Mouse (Mus musculus): ENCODE data around the gene Naa35.

Naa35 gene

DNA sequence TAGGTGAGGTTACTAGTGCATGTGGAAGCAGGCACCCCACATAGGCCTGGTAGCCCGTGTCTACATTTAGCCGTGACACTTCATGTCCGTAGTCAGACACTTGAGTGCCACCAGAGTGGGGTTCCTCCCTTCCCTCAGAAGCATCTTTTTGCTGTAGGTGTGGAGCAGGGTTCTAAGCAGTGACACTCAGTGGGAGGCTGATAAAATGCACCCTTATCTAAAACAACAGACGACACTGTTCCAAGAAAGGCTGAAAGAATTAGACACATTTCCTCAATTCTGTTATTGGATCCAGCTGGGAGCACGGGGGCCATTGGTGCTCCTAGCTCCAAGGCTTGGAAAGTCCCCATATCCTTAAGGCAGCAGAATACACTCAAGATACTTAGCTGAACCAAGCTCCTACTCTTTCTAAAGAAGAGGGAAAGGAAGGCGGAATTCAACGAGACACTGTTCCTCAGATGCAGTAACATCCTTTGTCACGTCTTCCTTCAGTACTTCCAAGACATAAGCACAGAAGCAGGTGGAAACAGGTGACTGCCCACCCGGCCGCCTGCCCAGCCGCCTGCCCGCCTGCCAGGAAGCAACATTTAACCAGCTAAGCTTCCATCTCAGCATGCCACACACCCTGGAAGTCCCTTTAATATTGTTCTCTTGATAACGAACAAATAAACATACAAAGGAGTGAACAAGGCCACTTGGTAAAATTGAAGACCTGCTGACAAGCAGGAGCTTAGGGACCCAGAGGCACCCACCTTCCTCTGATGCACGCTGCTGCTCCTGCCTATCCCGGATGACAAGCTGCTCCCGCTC lies 54.5 kb downstream of the Naa35 start:
- no peak for DNase-seq (ENCODE audit: low read depth, low spot score)

DNA sequence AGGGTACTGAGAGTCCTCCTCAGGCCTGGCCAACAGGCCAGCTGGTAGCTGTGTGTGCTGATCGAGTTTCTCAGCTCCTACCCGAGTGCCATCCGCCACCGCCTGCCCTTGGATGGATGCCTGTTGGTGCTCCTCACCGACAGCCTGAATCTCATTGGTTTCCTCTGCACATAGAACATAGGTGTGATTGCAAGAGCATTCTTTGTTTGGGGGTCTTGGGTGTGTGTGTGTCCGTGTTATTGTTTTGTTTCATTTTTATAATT lies 55.0 kb downstream of the Naa35 start:
- DNase-seq (ENCODE audit: low read depth, low spot score), result no peak

DNA sequence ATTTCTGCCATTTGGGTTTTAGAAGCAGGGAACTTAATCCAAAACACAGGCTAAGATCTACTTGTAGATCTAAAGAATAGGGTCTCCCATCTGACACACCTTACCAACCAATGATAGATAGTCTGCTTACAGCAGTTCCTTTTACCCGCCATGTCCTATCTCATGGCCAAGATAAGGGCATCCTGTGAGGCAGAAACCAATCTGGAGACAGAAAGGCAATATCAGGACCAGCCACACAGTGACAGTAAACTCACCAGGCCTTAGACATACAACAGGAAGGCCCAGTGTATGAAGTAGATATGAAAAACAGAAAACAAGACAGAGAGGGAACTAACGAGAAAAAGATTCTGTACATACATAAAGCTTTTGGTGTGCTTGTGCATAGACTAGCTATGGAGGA lies 57.8 kb downstream of the Naa35 start:
- no peak for DNase-seq (ENCODE audit: low read depth, low spot score)

GRCm38 (mm10) chr13:59645491-59645890 lies 60.4 kb downstream of the Naa35 start:
- no peak for DNase-seq (ENCODE audit: low read depth, low spot score)

GRCm38 (mm10) chr13:59646674-59647244 lies 61.7 kb downstream of the Naa35 start:
- no peak for DNase-seq (ENCODE audit: low read depth, low spot score)

DNA sequence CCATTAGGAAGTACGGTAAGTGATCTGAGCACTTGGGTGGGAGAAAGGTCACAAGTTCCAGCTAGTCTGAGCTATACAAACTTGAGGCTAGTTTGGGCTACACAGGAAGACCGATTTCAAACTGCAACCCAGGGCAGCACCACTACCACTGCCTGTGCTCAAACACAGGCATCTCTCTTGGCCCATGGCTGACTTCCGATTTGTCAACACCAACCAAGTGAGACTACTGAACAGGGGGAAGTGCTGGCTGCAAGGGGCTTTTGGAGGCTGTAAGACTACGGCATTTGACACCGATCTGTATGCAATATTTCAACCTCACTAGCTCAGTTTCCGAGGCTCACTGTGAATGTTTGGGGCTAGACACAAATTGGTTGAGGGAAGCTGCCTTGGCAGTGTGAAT lies 62.4 kb downstream of the Naa35 start:
- DNase-seq (ENCODE audit: low read depth, low spot score), result no peak

GRCm38 (mm10) chr13:59648598-59648997 lies 63.5 kb downstream of the Naa35 start:
- no peak for DNase-seq (ENCODE audit: low read depth, low spot score)

DNA sequence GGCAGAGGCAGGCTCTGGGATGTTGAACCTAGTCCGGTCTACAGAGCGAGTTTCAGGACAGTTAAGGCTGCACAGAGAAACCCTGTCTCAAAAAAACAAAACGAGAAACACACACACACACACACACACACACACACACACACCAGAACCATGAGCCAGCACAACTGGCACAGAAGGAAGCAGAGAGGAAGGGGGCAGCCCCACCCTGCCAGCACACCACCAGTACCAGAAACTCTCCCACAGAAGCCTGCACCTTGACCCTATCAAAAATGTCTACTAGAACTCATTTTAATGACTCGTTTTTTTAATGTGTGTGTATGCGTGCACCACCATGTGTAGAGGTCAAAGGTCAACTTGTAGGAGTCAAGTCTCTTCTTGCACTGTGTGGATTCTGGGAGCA lies 64.7 kb downstream of the Naa35 start:
- DNase-seq (ENCODE audit: low read depth, low spot score), result no peak

DNA sequence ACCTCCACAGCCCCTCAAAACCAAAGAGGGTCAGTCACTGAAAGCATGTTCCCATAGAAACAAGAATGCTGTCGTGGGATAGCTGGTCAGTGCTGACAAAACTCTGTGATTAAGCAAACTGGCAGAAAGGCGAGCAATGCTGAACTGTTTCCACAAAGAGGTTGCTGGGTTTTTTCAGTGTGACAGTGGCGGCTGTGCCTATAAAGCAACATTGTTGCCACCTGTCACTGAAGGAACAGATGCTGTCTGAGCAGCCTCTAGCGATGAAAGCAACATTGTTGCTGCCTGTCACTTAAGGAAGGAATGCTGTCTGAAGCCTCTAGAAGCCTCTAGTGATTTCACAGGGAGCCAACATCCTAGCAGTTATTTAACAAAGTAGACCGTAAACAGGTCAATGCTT lies 67.6 kb downstream of the Naa35 start:
- DNase-seq (ENCODE audit: low read depth, low spot score), result no peak

DNA sequence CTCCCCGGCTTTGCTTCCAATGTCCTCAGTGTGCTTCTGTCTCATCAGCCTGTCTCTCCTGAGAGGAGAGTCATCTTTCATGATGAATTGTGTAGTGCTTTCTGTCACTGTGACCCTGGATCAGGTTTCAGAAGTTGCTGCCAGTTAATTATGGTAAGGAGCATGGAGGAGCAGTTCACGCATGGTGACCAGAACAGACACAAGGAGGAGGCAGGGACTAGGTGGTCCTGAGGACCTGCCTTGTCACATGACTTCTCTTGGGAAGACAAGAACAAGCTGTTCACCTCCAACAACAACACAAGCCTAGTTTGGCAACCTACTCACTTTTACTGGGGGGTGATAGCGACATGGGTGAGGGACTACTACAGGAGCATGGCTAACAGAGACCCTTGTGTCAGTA lies 68.1 kb downstream of the Naa35 start:
- DNase-seq (ENCODE audit: low read depth, low spot score), result no peak

- no peak for DNase-seq (ENCODE audit: low read depth, low spot score)
Observed at GRCm38 (mm10) chr13:59654465-59654864, 69.4 kb downstream of the Naa35 start.

GRCm38 (mm10) chr13:59655718-59656315 lies 70.8 kb downstream of the Naa35 start:
- DNase-seq (ENCODE audit: low read depth, low spot score), result no peak

DNA sequence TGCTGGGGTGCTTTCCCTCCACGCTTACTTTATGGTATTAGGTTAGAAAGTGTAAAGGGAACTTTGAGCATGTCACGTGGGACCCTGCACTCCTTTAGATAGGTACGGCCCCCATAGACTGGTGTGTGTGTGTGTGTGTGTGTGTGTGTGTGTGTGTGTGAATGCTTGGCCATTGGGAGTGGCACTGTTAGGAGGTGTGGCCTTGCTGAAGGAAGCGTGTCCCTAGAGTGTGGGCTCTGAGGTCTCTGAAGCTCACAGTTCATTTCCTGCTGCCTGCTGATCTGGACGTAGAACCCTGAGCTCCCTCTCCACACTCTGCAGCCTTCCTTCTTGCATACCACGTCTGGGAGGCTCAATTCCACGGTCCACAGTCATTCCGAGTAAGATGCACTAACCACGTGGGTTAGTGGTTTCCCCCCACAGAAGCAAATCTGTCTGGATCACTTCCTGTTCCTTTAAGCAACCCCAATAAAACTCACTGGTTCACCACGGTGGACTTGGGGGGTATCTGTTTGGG lies 71.3 kb downstream of the Naa35 start:
- no peak for DNase-seq (ENCODE audit: low read depth, low spot score)

GRCm38 (mm10) chr13:59656975-59657388 lies 71.9 kb downstream of the Naa35 start:
- no peak for DNase-seq (ENCODE audit: low read depth, low spot score)

- DNase-seq (ENCODE audit: low read depth, low spot score), result no peak
Observed at GRCm38 (mm10) chr13:59657781-59658180, 72.7 kb downstream of the Naa35 start.

GRCm38 (mm10) chr13:59660371-59660770 lies 75.3 kb downstream of the Naa35 start:
- no peak for DNase-seq (ENCODE audit: low read depth, low spot score)

DNA sequence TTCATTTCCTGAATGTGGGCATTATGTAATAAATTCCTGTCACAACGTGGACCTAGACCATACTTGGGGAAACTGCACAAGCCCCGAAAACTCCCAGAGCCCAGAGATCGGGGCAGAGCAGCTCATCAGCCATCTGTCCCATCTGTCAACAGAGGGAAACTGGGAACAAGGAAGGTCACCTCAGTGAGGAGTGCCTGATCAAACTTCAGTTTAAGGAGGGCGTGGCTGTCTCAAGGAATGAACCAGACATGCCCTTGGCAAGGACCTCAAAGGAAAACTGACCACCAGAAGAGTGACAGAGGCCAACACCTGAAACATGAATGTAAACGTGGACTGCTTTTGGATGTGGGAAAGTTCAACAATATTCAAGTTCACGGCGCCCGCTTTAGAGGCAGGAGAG lies 76.3 kb downstream of the Naa35 start:
- DNase-seq (ENCODE audit: low read depth, low spot score), result no peak

DNA sequence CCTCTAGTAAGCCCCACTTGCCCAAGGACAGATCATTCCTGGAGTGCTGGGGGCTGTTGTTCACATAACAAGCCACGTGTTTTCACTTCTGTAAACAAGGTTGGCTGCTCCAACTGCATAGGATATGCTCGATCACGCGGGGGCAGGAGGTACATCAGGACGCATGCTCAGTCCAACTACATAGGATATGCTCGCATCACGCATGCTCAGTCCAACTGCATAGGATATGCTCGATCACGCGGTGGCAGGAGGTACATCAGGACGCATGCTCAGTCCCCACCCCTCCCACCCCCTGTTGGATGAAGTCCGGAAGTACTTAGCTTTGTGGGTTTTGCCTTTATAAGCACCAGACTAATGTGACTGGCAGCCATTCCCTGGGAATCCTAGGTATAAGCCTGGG lies 76.9 kb downstream of the Naa35 start:
- no peak for DNase-seq (ENCODE audit: low read depth, low spot score)

GRCm38 (mm10) chr13:59663939-59664712 lies 79.1 kb downstream of the Naa35 start:
- no peak for DNase-seq (ENCODE audit: low read depth, low spot score)

DNA sequence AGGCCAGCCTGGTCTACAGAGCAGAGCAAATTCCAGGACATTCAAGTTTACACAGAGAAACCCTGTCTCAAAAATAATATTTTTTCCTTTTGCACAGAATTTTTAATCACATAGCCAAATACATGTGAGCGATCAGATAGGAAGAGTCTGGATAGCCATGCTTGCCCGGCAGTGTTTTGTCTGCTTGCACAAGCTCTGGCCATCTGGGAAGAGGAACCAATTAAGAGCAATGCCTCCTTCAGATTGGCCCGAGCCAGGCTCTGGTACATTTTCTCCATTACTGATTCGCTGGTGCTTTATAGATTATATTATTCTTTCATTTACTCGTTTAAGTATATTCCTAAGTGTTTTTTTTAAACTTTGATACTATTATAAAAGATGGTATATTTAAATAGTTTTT lies 82.7 kb downstream of the Naa35 start:
- no peak for DNase-seq (ENCODE audit: low read depth, low spot score)

DNA sequence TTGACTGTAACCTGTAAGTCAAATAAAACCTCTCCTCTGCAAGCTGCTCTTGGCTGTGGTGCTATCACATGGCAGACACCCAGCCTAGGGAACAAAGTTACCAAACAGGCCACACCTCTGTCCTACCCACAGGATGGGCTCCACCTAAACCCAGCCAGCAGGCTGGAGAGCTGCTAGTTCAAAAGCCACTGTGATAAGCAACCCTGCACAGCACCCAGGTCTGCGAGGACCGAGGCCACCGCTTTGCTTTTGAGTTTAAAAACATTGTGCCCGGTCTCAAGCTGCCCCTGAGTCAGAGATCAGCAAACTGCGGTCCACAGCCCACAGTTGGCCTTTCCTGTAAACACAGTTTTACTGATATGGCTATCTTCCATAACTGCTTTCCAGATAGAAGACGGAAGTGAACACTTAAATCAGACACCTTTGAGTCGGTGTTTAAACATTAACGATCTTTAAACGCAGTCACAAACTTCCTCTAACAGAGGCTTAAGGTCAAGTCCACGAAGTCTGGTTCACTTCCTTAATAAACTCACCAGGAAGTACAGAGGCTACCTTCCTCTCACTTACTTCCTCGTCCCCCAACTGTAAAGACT lies 83.5 kb downstream of the Naa35 start:
- no peak for DNase-seq (ENCODE audit: low read depth, low spot score)

- DNase-seq (ENCODE audit: low read depth, low spot score), result no peak
Observed at GRCm38 (mm10) chr13:59669946-59670345, 84.9 kb downstream of the Naa35 start.
